Mouse (Mus musculus) ES-E14 (cell line): ENCODE data around the gene Gm4881. TPM values are rescaled to one million over a fixed set of nuclear protein-coding genes. Genes with fewer than 3 reads are reported as not detected.
A peak's percentile ranks its signal among the peaks of the same experiment; 100 is the strongest.

Experiments used
- DNase-seq: peaks from one replicate; pipeline ENCODE4 v3.0.0-alpha.2; 2013; ENCODE audit warnings: low read depth, low spot score
- H3K27ac ChIP-seq: 2 replicates; pipeline ENCODE4 v1.5.1; 2012; ENCODE audit warnings: low read depth, mild to moderate bottlenecking, low read length, moderate library complexity, mixed read lengths; ENCODE audit not compliant: poor library complexity, insufficient read depth, severe bottlenecking
- H3K36me3 ChIP-seq: 2 replicates; pipeline ENCODE4 v1.6.1; 2012; ENCODE audit warnings: mild to moderate bottlenecking, low read length, moderate library complexity, mixed read lengths; ENCODE audit not compliant: control insufficient read depth, poor library complexity, insufficient read depth, severe bottlenecking
- H3K4me1 ChIP-seq, 2 experiments: fragments of 150-350 bp in 1 of 2; sonication (generic) in 1 of 2; 2 replicates each; pipeline ENCODE4 v1.6.1; 2012; ENCODE audit warnings: low read length in 2 of 2, mild to moderate bottlenecking in 1 of 2, mixed read lengths in 1 of 2; ENCODE audit not compliant: control insufficient read depth in 2 of 2, insufficient read depth in 2 of 2, poor library complexity in 1 of 2
- H3K4me3 ChIP-seq, 2 experiments: fragments of 150-350 bp in 1 of 2; sonication (generic) in 1 of 2; 2 replicates each; pipeline ENCODE4 v1.5.1; 2012; ENCODE audit warnings: low read length in 2 of 2, low read depth in 1 of 2, mild to moderate bottlenecking in 1 of 2, mixed read lengths in 1 of 2; ENCODE audit not compliant: insufficient read depth in 1 of 2, poor library complexity in 1 of 2, severe bottlenecking in 1 of 2
- H3K9ac ChIP-seq: 2 replicates; pipeline ENCODE4 v1.6.1; 2012; ENCODE audit warnings: low read depth, mild to moderate bottlenecking, low read length, mixed read lengths; ENCODE audit not compliant: poor library complexity, insufficient read depth, severe bottlenecking
- H3K9me3 ChIP-seq: fragments of 150-350 bp; sonication (generic); 2 replicates; pipeline ENCODE4 v1.6.1; 2012; ENCODE audit warnings: low read depth, mild to moderate bottlenecking, low read length; ENCODE audit not compliant: control insufficient read depth, insufficient read depth
- CHD2 ChIP-seq: IDR thresholded peaks from 2 replicates; pipeline ENCODE4 v1.6.1; 2014; ENCODE audit warnings: mild to moderate bottlenecking, low read depth, low read length, inconsistent platforms
- HCFC1 ChIP-seq: IDR thresholded peaks from 2 replicates; pipeline ENCODE4 v1.6.1; 2012; ENCODE audit warnings: low read length, inconsistent platforms, borderline replicate concordance; ENCODE audit not compliant: insufficient read depth
- MAFK ChIP-seq: IDR thresholded peaks from 2 replicates; pipeline ENCODE4 v1.6.1; 2014; ENCODE audit warnings: mild to moderate bottlenecking, low read depth, low read length, inconsistent platforms; ENCODE audit not compliant: insufficient read depth
- ZC3H11A ChIP-seq: IDR thresholded peaks from 2 replicates; pipeline ENCODE4 v1.6.1; 2012; ENCODE audit warnings: low read depth, mild to moderate bottlenecking, inconsistent platforms, low read length, borderline replicate concordance
- ZNF384 ChIP-seq: IDR thresholded peaks from 2 replicates; pipeline ENCODE4 v1.6.1; 2012; ENCODE audit warnings: low read depth, low read length, inconsistent platforms
- in situ Hi-C, 2 experiments: fragments of 600-800 bp; cut with MboI; formaldehyde crosslinking; loops; one replicate each; pipeline ENCODE4 v1.15.1; 2025; ENCODE audit warnings: low sequenced_read_pairs in 2 of 2, inconsistent platforms in 1 of 2; ENCODE audit not compliant: unreplicated experiment in 2 of 2
- total RNA-seq: library from RNA; depleted of rRNA; stranded (reverse); fragments of 300-350 nt; gene quantifications from 2 replicates; pipeline ENCODE4 v1.2.3, GENCODE M21; 2012

Gm4881 gene
- total RNA-seq, 1 experiment, result not detected

DNA sequence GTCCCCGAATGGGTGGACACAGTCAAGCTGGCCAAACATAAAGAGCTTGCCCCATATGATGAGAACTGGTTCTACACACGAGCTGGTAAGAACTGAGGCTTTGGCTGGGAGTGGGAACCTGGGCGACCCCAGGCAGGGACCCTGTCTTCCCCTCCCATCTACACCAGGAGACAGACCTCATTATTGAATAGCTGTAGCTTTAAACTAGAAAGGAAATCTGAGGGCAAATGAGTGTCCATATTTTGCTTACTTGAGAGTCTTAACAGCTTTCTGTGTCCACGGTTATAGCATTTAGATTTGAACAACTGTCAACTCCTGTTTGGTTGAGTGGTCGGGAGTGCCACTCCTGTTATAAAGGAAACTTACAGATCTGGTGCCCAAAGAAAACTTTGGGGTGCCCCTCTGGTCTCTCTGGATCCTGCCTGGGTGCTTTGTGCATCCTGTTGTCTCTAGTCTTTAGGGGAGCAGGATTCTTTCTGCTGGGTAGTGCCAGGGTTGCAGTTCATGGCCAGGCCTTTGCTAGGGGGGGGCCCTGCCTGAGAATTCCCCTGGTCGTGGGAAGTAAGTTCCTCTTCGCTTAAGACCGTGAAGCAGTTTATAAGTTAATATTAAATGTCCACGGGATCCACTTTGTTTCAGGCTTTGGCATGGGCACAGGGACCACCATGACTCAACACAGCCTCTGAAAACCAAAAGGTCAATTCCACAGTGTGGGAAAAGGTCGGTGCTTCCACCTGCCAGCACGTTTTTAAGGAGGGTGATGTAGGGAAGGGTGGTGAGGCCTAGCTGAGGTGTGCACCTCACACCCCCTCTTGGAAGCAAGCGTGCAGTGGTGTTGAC, 58.6 kb downstream of the Gm4881 start:
- H3K4me3 ChIP-seq, result peak overlapping the region; percentile 70 to 98
- H3K4me1 ChIP-seq, result peaks cover 0 to 20% of the 10 kb centered on the region in 2 experiments; a peak in 1 of 4 replicates
- TF ChIP-seq CHD2, result no peak
- no peak for TF ChIP-seq ZC3H11A
- TF ChIP-seq MAFK, result no peak
- no peak for TF ChIP-seq HCFC1
- no peak for TF ChIP-seq ZNF384
- in situ Hi-C loops, result no loop called here
- H3K9ac ChIP-seq, result peak overlapping the region; percentile 100
- H3K36me3 ChIP-seq, result peaks cover 57% of the 10 kb centered on the region
- no peak for DNase-seq
- H3K9me3 ChIP-seq, result no peaks in the 10 kb centered on the region
- H3K27ac ChIP-seq, result peak overlapping the region; percentile 94

DNA sequence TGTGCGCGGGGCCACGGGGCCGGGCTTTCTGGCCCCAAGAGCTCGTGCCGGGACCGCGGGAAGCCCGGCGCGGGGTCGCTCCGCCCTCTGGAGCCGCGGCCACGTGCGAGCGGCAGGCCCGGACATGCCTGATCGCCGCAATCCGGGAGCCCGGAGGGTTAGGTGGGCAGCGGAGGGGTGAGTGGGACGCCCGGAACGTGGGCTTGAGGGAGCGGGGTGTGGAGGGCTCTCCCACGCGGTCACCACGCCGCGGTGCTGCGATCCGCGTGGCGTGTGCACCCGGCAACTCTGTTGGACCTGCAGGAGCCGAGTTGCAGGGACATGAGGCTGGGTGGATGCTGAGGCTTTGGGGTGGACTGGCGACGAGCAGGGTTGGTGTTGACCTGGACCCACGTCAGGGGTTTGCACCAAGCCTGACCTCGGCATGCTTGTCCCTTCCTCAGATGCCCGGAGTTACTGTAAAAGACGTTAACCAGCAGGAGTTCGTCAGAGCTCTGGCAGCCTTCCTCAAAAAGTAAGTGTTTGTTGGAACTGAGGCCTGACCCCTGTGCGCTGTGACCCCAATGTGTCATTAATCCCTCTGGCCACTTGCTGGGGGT, 59.5 kb downstream of the Gm4881 start:
- no peaks in the 10 kb centered on the region for H3K9me3 ChIP-seq
- H3K27ac ChIP-seq, result peak overlapping the region; percentile 94
- H3K4me3 ChIP-seq, result peak overlapping the region; percentile 70 to 98
- DNase-seq, result no peak
- H3K9ac ChIP-seq, result peak overlapping the region; percentile 100
- in situ Hi-C loops, result no loop called here
- H3K4me1 ChIP-seq, result peaks cover 0 to 28% of the 10 kb centered on the region in 2 experiments; a peak in 2 of 4 replicates
- H3K36me3 ChIP-seq, result peaks cover 51% of the 10 kb centered on the region
- TF ChIP-seq ZNF384, result no peak
- TF ChIP-seq ZC3H11A, result no peak
- TF ChIP-seq HCFC1, result no peak
- no peak for TF ChIP-seq MAFK
- no peak for TF ChIP-seq CHD2

DNA sequence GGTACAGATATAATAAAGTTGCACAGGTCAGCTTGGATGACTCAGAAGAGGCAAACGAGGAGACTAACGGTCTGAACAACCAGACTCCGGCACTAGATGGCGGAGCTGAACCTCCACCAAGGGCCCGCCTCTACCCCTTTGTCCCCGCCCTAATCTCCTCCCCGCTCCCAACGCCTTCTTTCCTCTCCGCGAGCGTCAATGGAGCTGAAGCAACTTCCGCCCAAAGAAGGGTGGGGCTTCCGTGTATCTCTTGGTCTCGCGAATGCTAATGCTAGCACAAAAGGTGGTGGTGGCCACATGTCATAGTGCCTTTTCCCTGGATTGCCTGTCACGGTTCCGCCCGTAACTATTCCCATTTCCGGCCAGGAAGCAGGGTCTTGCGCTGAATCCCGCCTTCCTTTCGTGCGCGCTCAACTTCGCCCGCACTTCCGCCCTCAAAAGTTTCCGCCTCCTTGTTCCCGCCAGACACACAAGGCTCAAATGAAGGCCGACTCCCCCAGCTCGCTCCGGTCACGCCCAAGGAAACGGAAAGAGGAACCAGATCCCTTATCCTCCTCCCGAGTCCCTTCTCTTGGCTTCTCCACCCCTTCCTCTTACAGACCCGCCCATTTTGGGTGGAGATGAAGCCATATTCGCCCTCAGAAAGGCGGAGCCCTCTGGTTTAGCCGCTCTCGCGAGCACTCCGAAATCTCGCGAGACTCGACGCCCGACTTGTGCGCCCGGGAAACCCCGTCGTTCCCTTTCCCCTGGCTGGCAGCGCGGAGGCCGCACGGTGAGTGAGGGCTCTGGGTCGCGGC, 60.2 kb downstream of the Gm4881 start, which contains the start of gene Rps19:
Gene Rps19 (plus strand): TSS at position 476 of the 797 bp plus-strand sequence.
- H3K4me1 ChIP-seq, result peaks cover 0 to 28% of the 10 kb centered on the region in 2 experiments; a peak in 2 of 4 replicates
- H3K4me3 ChIP-seq, result peak within 1 kb of the TSS; percentile 70 to 98
- no peaks in the 10 kb centered on the region for H3K9me3 ChIP-seq
- H3K36me3 ChIP-seq, result peaks cover 44% of the 10 kb centered on the region
- DNase-seq, result peak; percentile 99
- in situ Hi-C loops, result no loop called here
- H3K9ac ChIP-seq, result peak within 1 kb of the TSS; percentile 100
- peak within 1 kb of the TSS; percentile 99 for H3K27ac ChIP-seq
- peak; percentile 100 for TF ChIP-seq CHD2
- TF ChIP-seq ZNF384, result no peak
- no peak for TF ChIP-seq ZC3H11A
- TF ChIP-seq MAFK, result 0 out of 2 replicates have a peak, but pooled peaks have one; percentile 25
- peak; percentile 83 for TF ChIP-seq HCFC1

DNA sequence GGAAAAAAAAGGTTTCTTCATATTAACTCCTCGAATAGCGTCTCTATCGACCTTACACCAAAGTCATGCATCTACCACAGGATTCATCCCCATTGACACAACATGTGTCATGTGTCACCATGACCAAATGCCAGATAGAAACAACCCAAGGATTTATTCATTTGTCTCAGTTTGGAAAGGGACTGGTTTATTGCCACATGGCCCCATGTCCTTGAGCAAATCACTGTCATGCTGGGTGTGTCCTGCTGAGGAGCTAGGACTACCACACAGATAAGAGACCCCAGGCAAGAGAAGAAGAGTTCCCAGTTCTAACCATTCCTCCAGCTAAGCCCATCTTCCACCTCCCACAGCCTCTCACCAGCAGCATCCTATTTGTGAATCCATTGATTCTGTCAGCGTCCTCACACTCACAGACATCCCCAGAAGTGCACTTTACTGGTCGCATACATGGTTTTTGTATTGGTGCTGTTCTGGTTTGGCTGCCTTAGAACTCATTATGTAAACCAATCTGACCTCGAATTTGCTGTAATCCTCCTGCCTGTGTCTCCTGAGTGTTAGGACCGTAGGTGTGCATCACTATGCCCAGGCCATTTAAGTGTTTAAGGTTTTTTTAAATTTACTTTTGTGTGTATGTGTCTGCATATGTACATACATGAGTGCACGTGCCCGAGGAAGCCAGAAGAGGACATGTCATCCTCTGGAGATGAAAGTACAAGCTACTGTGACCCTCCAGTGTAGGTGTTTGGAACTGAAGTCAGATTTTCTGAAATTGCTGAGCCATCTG, 61.7 kb downstream of the Gm4881 start:
- Histone ChIP-seq H3K36me3 (peaks cover 30% of the 10 kb centered on the region), H3K4me3 (no peak overlapping the region), H3K27ac (no peak overlapping the region), H3K9ac (no peak overlapping the region), H3K9me3 (no peaks in the 10 kb centered on the region), H3K4me1 (peaks cover 7 to 31% of the 10 kb centered on the region in 2 experiments)
- TF ChIP-seq ZC3H11A (no peak), ZNF384 (no peak), CHD2 (no peak), HCFC1 (no peak), MAFK (no peak)
- DNase-seq, result no peak
- in situ Hi-C loops, result no loop called here
